Mouse (Mus musculus) leukemia stem cell, adult 10-12 weeks (primary cell): ENCODE data around the gene Cttnbp2. TPM values are rescaled to one million over a fixed set of nuclear protein-coding genes. Genes with fewer than 3 reads are reported as not detected.

Source experiments
- polyA plus RNA-seq: library from polyadenylated mRNA; stranded (reverse); fragments of >175 nt; gene quantifications from 2 replicates; pipeline ENCODE4 v1.2.3, GENCODE M21; 2012; ENCODE audit warnings: low replicate concordance

Gene Cttnbp2
- not detected in 2 replicates for polyA plus RNA-seq

DNA sequence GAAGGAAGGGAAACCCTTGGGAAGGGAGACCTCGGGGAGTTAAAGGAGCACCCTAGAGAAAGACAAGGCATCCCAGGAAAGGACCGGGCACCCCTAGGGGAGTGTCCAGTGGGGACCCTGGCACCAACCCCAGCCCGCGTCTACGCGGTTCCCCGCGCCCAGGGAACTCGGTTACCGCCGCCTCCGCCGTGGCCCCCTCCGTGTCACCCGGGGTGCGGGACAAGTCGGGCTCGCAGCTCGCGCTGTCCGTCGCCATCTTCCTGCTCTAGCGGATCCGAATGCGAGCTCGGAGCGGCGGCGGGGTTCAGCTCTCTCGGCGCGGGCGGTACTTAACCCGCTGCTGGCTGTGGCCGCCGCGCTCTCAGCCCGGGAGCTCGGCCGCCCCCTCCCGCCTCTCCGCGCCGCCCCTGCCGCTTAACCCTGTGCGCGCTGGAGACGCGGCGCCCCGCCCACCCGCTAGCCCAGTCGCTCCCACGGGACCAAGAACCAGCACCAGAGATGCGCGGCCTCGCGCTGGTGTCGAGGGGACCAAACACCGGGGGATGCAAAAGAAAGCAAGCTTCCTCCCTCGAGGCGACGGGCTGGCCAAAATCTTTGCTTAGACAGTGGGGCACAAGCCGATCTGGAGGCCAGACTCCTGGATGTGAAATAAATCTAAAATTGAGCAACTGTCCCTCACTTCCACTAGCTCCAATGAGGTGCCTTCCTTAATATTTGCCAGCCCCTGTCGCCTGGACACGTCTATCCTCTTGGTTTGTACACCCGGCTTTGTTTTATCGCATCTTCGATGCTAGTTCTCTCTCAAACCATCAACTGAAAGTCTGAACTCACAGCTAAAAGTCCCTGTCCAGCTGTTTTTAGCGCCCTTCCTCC, at the start of gene Cttnbp2:
Gene Cttnbp2, minus strand, starts transcription at position 364 of the 873 bp plus-strand sequence.

